In genomic region chr1:154004647-154005046, GRCm38 (mm10) we compare ENCODE assay signal across 27 mouse cellular contexts.
"Had no signal": no experiment of that assay in that cellular context is flagged by ENCODE, and none has a peak within 500 bp of the region (broad histone marks: within the 10 kb centered on the region; RNA-seq: fewer than 3 reads in every experiment).

No protein-coding gene starts in this region.

- H3K36me3 ChIP-seq: heart, embryonic 10.5 days; heart, embryonic 12.5 days; hindbrain, embryonic 10.5 days; hindbrain, embryonic 13.5 days; hindbrain, embryonic 15.5 days; kidney, embryonic 15.5 days; limb, embryonic 13.5 days; limb, embryonic 15.5 days; liver, embryonic 12.5 days had no signal

- H3K9ac ChIP-seq: heart, embryonic 12.5 days; hindbrain, embryonic 13.5 days; hindbrain, embryonic 15.5 days; kidney, embryonic 15.5 days; limb, embryonic 13.5 days; limb, embryonic 15.5 days; liver, embryonic 12.5 days; liver, embryonic 14.5 days had no signal

- H3K4me2 ChIP-seq: heart, embryonic 12.5 days; hindbrain, embryonic 13.5 days; hindbrain, embryonic 15.5 days; kidney, embryonic 15.5 days; limb, embryonic 13.5 days; limb, embryonic 15.5 days; liver, embryonic 12.5 days had no signal

- H3K4me3 ChIP-seq: gastrocnemius, adult 2 months; heart, adult 2 months; heart, embryonic 10.5 days; heart, embryonic 12.5 days; hindbrain, embryonic 10.5 days; hindbrain, embryonic 13.5 days; hindbrain, embryonic 15.5 days; kidney, embryonic 15.5 days; limb, embryonic 13.5 days; limb, embryonic 15.5 days; liver, embryonic 12.5 days had no signal

- ATAC-seq: hindbrain, postnatal 0 days; intestine, embryonic 16.5 days; liver, embryonic 12.5 days had no signal

- DNase-seq: gastrocnemius, adult 2 months; gastrocnemius, postnatal 10 days; gastrocnemius, postnatal 25 days; heart, adult 2 months; heart, postnatal 10 days; heart, postnatal 4 days; kidney, adult 11 months; kidney, adult 2 months; kidney, adult 9 months; kidney, postnatal 14 days; kidney, postnatal 36 days; layer of hippocampus, adult 9-11 months; layer of hippocampus, postnatal 36 days; left cerebral cortex, postnatal 4 days had no signal

- H3K27me3 ChIP-seq: heart, embryonic 12.5 days; hindbrain, embryonic 13.5 days; hindbrain, embryonic 15.5 days; kidney, embryonic 15.5 days; limb, embryonic 13.5 days; limb, embryonic 15.5 days; liver, embryonic 12.5 days had no signal

- H3K4me1 ChIP-seq: hindbrain, embryonic 10.5 days; hindbrain, embryonic 13.5 days; hindbrain, embryonic 15.5 days; kidney, embryonic 15.5 days; limb, embryonic 15.5 days had no signal

- H3K27ac ChIP-seq: gastrocnemius, adult 2 months; heart, adult 2 months; heart, embryonic 10.5 days; hindbrain, embryonic 10.5 days; hindbrain, embryonic 13.5 days; hindbrain, embryonic 15.5 days; hindbrain, postnatal 0 days; kidney, embryonic 15.5 days; kidney, postnatal 0 days; limb, embryonic 13.5 days; limb, embryonic 15.5 days; liver, embryonic 12.5 days; liver, embryonic 14.5 days had no signal

- H3K9me3 ChIP-seq: heart, embryonic 10.5 days; hindbrain, embryonic 10.5 days; hindbrain, embryonic 13.5 days; hindbrain, embryonic 15.5 days; kidney, embryonic 15.5 days; limb, embryonic 13.5 days; limb, embryonic 15.5 days; liver, embryonic 12.5 days had no signal
